Mouse (Mus musculus) C2C12 (cell line): ENCODE data around the gene Pard6a. TPM values are rescaled to one million over a fixed set of nuclear protein-coding genes. Genes with fewer than 3 reads are reported as not detected.

Source experiments
- H3K27me3 ChIP-seq: one replicate; pipeline ENCODE4 v1.6.1; 2011; ENCODE audit not compliant: control insufficient read depth, insufficient read depth, insufficient read length
- H3K36me3 ChIP-seq: one replicate; pipeline ENCODE4 v1.6.1; 2011; ENCODE audit not compliant: control insufficient read depth, insufficient read depth
- H3K4me3 ChIP-seq: one replicate; pipeline ENCODE4 v1.5.1; 2011; ENCODE audit warnings: mild to moderate bottlenecking, control low read depth; ENCODE audit not compliant: poor library complexity, insufficient read depth, severe bottlenecking
- H3K79me2 ChIP-seq: one replicate; pipeline ENCODE4 v1.6.1; 2011; ENCODE audit not compliant: control insufficient read depth, insufficient read depth
- H3K79me3 ChIP-seq: one replicate; pipeline ENCODE4 v1.6.1; 2011; ENCODE audit warnings: low read depth, control low read depth
- H3ac ChIP-seq: one replicate; pipeline ENCODE3; 2011; ENCODE audit warnings: low read depth; ENCODE audit not compliant: control insufficient read depth, insufficient read length
- CEBPB ChIP-seq: IDR thresholded peaks from one replicate; pipeline ENCODE4 v1.6.1; 2011; ENCODE audit warnings: low read depth, mild to moderate bottlenecking, control low read depth, moderate library complexity
- CTCF ChIP-seq: IDR thresholded peaks from one replicate; pipeline ENCODE4 v1.5.1; 2011; ENCODE audit not compliant: control insufficient read depth, insufficient read depth, insufficient read length
- FOSL1 ChIP-seq: IDR thresholded peaks from one replicate; pipeline ENCODE4 v1.8.0; 2011; ENCODE audit warnings: mild to moderate bottlenecking, low read length; ENCODE audit not compliant: poor library complexity, insufficient read depth, severe bottlenecking
- MAX ChIP-seq: IDR thresholded peaks from one replicate; pipeline ENCODE4 v1.6.1; 2011; ENCODE audit warnings: mild to moderate bottlenecking, control low read depth
- MYOD1 ChIP-seq: IDR thresholded peaks from one replicate; pipeline ENCODE4 v1.6.1; 2011; ENCODE audit warnings: low read depth; ENCODE audit not compliant: control insufficient read depth, insufficient read length
- MYOG ChIP-seq: IDR thresholded peaks from one replicate; pipeline ENCODE4 v1.6.1; 2011; ENCODE audit not compliant: control insufficient read depth, insufficient read length; ENCODE audit errors: extremely low read depth
- USF1 ChIP-seq: IDR thresholded peaks from one replicate; pipeline ENCODE4 v1.6.1; 2011; ENCODE audit warnings: low read depth, mild to moderate bottlenecking, control low read depth, moderate library complexity
- polyA plus RNA-seq: library from polyadenylated mRNA; unstranded; fragments of >200 nt; fragmentation: generic; extraction: Trizol; gene quantifications from one replicate; pipeline ENCODE4 v1.2.1, GENCODE M21; 2012; ENCODE audit warnings: missing spikeins

The Pard6a gene
- polyA plus RNA-seq, 1 experiment, result 16.4 TPM

DNA sequence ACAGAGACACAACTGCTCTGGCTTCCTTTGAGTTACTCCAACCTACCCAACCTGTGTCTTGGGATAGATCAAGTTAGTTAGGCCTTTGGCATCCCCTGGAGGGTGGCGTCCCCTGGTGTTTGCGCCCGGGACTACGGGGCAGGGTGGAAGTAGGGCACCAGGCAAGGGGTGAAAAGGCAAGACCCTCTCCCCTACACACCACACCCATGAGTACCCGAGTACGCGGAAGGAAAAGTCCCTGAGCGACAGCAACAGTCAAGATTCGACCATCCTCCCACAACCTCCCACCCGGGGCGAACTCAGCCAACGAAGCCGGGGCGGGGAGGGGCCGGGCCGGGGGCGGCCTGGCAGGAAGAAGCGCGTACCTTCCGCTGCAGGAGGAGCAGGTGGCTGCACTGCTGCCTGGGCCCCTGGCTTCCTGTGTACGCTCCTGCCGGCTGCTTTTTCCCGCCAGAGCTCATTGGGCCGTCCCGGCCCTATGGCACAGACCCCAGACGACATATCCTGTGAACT is 15.1 kb upstream of the Pard6a start, which contains the start of gene Carmil2:
Gene Carmil2 (plus strand): TSS at position 479 of the 513 bp plus-strand sequence.
- Histone ChIP-seq H3K36me3 (peaks cover 37% of the 10 kb centered on the region), H3ac (no peak within 1 kb of the TSS), H3K4me3 (no peak within 1 kb of the TSS), H3K79me3 (no peaks in the 10 kb centered on the region), H3K27me3 (no peaks in the 10 kb centered on the region), H3K79me2 (no peaks in the 10 kb centered on the region)
- peak; percentile 72 for TF ChIP-seq CTCF
- TF ChIP-seq MYOD1, result no peak

DNA sequence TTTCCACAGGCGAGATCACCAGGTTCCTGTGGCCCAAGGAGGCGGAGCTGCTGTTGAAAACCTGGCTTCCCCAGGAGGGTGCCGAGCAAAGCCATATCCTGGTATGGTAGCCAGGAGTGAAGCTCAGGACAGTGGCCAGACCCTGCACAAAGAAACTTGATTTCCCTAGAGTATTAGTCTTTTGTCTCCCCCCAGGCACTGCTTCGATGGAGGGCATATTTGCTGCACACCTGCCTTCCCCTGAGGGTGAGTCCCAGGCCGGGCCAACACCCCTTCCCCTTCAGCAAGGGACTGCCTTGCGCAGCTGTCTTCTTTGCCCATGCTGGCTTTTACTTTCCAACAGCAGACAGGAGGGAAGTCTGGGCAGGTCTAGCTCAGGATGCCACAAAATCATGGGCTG is 14.4 kb upstream of the Pard6a start:
- TF ChIP-seq MYOG (no peak), CEBPB (no peak), FOSL1 (no peak), MAX (no peak), USF1 (no peak), MYOD1 (no peak), CTCF (no peak)
- Histone ChIP-seq H3K79me3 (no peaks in the 10 kb centered on the region), H3K4me3 (no peak overlapping the region)

GRCm38 (mm10) chr8:105687512-105687911 is 13.4 kb upstream of the Pard6a start:
- H3K27me3 ChIP-seq, result no peaks in the 10 kb centered on the region

More for the DNA sequence above, 14.4 kb upstream of the Pard6a start:
- Histone ChIP-seq H3K36me3 (peaks cover 30% of the 10 kb centered on the region), H3ac (no peak overlapping the region), H3K27me3 (no peaks in the 10 kb centered on the region), H3K79me2 (no peaks in the 10 kb centered on the region)

GRCm38 (mm10) chr8:105688242-105688752 is 12.7 kb upstream of the Pard6a start:
- H3ac ChIP-seq, result no peak overlapping the region
- H3K4me3 ChIP-seq, result no peak overlapping the region
- no peaks in the 10 kb centered on the region for H3K79me3 ChIP-seq
- no peaks in the 10 kb centered on the region for H3K79me2 ChIP-seq
- no peak for TF ChIP-seq USF1
- no peak for TF ChIP-seq MAX
- TF ChIP-seq MYOG, result no peak
- TF ChIP-seq FOSL1, result no peak
- TF ChIP-seq CTCF, result no peak
- TF ChIP-seq MYOD1, result no peak
- TF ChIP-seq CEBPB, result no peak
- H3K36me3 ChIP-seq, result peaks cover 13% of the 10 kb centered on the region
- H3K27me3 ChIP-seq, result no peaks in the 10 kb centered on the region

More at GRCm38 (mm10) chr8:105687512-105687911, 13.4 kb upstream of the Pard6a start:
- Histone ChIP-seq H3K36me3 (peaks cover 21% of the 10 kb centered on the region), H3K79me2 (no peaks in the 10 kb centered on the region), H3K4me3 (no peak overlapping the region), H3ac (no peak overlapping the region), H3K79me3 (no peaks in the 10 kb centered on the region)
- TF ChIP-seq MYOG (no peak), MAX (no peak), CEBPB (no peak), USF1 (no peak), CTCF (no peak), FOSL1 (no peak), MYOD1 (no peak)

- TF ChIP-seq CEBPB (no peak), MYOG (no peak), USF1 (no peak), MAX (no peak), MYOD1 (no peak)
- Histone ChIP-seq H3ac (no peak overlapping the region), H3K4me3 (no peak overlapping the region), H3K27me3 (no peaks in the 10 kb centered on the region), H3K79me3 (no peaks in the 10 kb centered on the region), H3K36me3 (peaks cover 2% of the 10 kb centered on the region), H3K79me2 (no peaks in the 10 kb centered on the region)
Observed at GRCm38 (mm10) chr8:105689256-105689982, 11.5 kb upstream of the Pard6a start.

- no peaks in the 10 kb centered on the region for H3K79me3 ChIP-seq
- no peak overlapping the region for H3ac ChIP-seq
- no peaks in the 10 kb centered on the region for H3K36me3 ChIP-seq
- TF ChIP-seq MAX (no peak), USF1 (no peak), MYOG (no peak), CEBPB (no peak), CTCF (no peak), FOSL1 (no peak), MYOD1 (no peak)
- no peak overlapping the region for H3K4me3 ChIP-seq
- no peaks in the 10 kb centered on the region for H3K79me2 ChIP-seq
- H3K27me3 ChIP-seq, result no peaks in the 10 kb centered on the region
Observed at GRCm38 (mm10) chr8:105689983-105690360, 11.0 kb upstream of the Pard6a start.
